Mouse (Mus musculus) forebrain, embryonic 16.5 days (tissue): ENCODE measurements around the gene Gpr162. TPM values are rescaled to one million over a fixed set of nuclear protein-coding genes. Genes with fewer than 3 reads are reported as not detected.
A peak's percentile ranks its signal among the peaks of the same experiment; 100 is the strongest.

Source experiments
- ATAC-seq: fragments of 200-750 bp; cut with Nextera tagmentation; 2 replicates; pipeline ENCODE4 v1.8.0; 2017; ENCODE audit warnings: mild to moderate bottlenecking, moderate library complexity
- H3K27ac ChIP-seq: fragments of 300-500 bp; sonication (generic); 2 replicates; pipeline ENCODE4 v1.5.1; 2014; ENCODE audit warnings: low read length, control low read depth
- H3K27me3 ChIP-seq: fragments of 300-500 bp; sonication (generic); replicated peaks from 2 replicates; pipeline ENCODE4 v1.6.1; 2014; ENCODE audit warnings: low read length; ENCODE audit not compliant: control insufficient read depth, insufficient read depth
- H3K36me3 ChIP-seq: fragments of 300-500 bp; sonication (generic); 2 replicates; pipeline ENCODE4 v1.6.1; 2014; ENCODE audit not compliant: control insufficient read depth, insufficient read depth
- H3K4me1 ChIP-seq: fragments of 300-500 bp; sonication (generic); replicated peaks from 2 replicates; pipeline ENCODE4 v1.6.1; 2014; ENCODE audit warnings: low read length; ENCODE audit not compliant: control insufficient read depth, insufficient read depth
- H3K4me2 ChIP-seq: fragments of 300-500 bp; sonication (generic); 2 replicates; pipeline ENCODE4 v1.6.1; 2014; ENCODE audit warnings: mild to moderate bottlenecking, low read length, control low read depth
- H3K4me3 ChIP-seq: fragments of 300-500 bp; sonication (generic); replicated peaks from 2 replicates; pipeline ENCODE4 v1.5.1; 2014; ENCODE audit warnings: mild to moderate bottlenecking, low read length, control low read depth
- H3K9ac ChIP-seq: fragments of 300-500 bp; sonication (generic); replicated peaks from 2 replicates; pipeline ENCODE4 v1.6.1; 2014; ENCODE audit warnings: low read depth, low read length, control low read depth
- H3K9me3 ChIP-seq: fragments of 300-500 bp; sonication (generic); 2 replicates; pipeline ENCODE4 v1.6.1; 2016; ENCODE audit warnings: low read length; ENCODE audit not compliant: control insufficient read depth
- WGBS: fragments of 180-500 bp; shearing (Covaris S2); extraction: QIAGEN DNeasy Blood & Tissue Kit; methylation state at CpG from one replicate; pipeline ENCODE4 v1.1.7; 2014; 5-methylcytosine and 5-hydroxymethylcytosine counted together
- polyA plus RNA-seq: library from polyadenylated mRNA; unstranded; fragments of >200 nt; fragmentation: Nextera tagmentation; extraction: Ambion mirVana; gene quantifications from 2 replicates; pipeline ENCODE4 v1.2.1, GENCODE M21; 2015

Gpr162 gene
- polyA plus RNA-seq, 1 experiment from 2014 or later: 28.8 TPM

DNA sequence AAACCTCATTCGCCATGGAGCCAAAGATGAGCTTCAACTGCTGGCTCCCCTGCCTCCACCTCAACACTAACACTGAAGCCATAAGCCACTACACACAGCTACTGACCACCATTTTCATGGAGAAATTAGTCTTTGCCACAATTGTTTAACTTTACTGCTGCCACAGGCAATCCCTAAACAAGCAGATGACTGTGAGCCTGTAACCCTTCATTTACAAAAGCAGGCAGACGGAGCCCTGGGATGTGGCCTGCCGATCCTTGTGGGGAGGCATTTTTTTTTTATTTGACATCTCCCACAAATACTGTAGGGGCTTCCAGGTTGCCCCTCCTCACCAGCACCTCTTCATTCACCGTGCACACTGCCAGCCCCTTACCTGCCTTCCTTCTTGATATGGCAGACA is 47.2 kb downstream of the Gpr162 start:
- H3K36me3 ChIP-seq: peaks cover 40% of the 10 kb centered on the region
- no peak for ATAC-seq

DNA sequence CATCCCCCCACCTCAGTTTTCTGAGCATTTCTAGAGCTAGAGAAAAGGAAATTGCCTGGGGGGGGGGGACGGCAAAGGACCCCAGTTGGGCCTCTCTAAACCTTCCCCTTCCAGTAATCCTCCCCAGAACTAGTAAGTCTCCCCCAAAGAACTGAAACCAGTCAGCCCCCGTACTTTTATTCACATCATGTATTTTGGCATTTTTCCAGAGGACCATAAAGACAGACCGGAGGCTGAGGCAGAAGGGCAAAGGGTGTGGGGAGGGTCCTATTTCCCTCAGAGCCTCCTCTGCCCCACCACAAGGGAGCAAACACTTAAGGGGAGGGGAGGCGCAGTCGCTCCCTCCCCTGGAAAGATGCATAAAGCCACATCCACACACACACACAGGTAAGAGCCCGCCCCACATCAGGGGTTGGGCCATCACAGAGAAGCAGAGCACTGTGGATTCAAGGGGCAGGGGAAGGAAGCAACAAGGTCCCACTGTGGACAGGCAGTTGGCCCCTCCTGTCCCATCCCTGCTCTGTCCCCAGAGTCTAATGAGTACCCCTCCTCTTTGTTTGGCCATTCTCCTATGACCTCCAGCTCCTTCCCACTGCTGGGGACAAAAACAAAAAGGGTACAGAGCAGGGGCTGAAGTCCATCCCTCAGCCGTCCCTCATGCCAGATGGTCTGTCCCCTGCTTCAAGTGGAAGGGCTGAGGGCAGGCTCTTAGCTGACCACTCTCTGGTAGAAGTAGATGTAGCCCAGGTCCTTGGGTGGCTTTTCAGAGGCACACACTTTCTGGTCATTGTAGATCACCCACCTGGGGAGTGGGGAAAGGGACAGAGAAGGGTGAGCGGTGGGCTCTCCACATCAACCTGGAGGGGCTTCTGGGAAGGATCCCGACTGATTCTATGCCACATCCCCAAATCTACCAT is 48.7 kb downstream of the Gpr162 start:
- Histone ChIP-seq H3K4me1 (peaks cover 12% of the 10 kb centered on the region), H3K9me3 (no peaks in the 10 kb centered on the region), H3K27ac (no peak overlapping the region), H3K4me3 (no peak overlapping the region), H3K4me2 (no peak overlapping the region), H3K9ac (no peak overlapping the region), H3K27me3 (no peaks in the 10 kb centered on the region), H3K36me3 (peaks cover 33% of the 10 kb centered on the region)
- no peak for ATAC-seq
- WGBS: 62% methylated on average over 9 of the region's 9 CpGs

More for the DNA sequence above, 47.2 kb downstream of the Gpr162 start:
- Histone ChIP-seq H3K9ac (no peak overlapping the region), H3K27ac (no peak overlapping the region), H3K4me1 (peaks cover 12% of the 10 kb centered on the region), H3K9me3 (no peaks in the 10 kb centered on the region), H3K27me3 (no peaks in the 10 kb centered on the region), H3K4me3 (no peak overlapping the region), H3K4me2 (no peak overlapping the region)
- 91% methylated on average over 4 of the region's 4 CpGs for WGBS

GRCm38 (mm10) chr6:124814448-124814847 is 49.3 kb downstream of the Gpr162 start:
- Histone ChIP-seq H3K4me3 (peak overlapping the region; percentile 66; the same call in 1 of the 2 replicates), H3K27me3 (no peaks in the 10 kb centered on the region), H3K4me2 (peak overlapping the region; percentile 73), H3K27ac (no peak overlapping the region), H3K4me1 (peaks cover 19% of the 10 kb centered on the region), H3K36me3 (peaks cover 27% of the 10 kb centered on the region), H3K9ac (no peak overlapping the region), H3K9me3 (no peaks in the 10 kb centered on the region)
- 39% methylated on average over 8 of the region's 8 CpGs for WGBS
- ATAC-seq: peak; percentile 33

- 0% methylated on average over 22 of the region's 22 CpGs for WGBS
- peak; percentile 89 for ATAC-seq
Measured at GRCm38 (mm10) chr6:124813933-124814332, 49.9 kb downstream of the Gpr162 start, which contains the start of gene Tpi1. Gene Tpi1, minus strand, starts transcription at chr6:124814296.

DNA sequence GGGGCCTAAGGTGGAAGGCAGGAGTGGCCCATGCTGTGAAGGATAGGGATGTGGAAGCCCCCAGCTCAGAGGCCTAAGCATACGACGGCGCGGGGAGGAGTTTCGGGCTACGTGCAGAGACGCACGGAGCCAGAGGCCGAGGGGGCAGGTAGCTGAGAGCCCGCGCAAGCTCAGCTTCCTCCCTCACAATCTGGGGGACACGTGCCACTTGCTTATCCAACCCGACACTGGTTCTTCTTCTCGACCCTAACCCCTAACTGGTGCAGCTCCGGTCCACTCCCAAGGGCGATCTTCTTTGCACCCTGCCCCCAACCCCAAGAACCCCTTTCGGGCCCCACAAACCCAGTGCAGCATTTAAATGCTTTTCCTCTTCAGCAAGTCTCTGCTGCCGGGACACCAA is 50.3 kb downstream of the Gpr162 start:
- Histone ChIP-seq H3K4me1 (peaks cover 28% of the 10 kb centered on the region), H3K36me3 (peaks cover 17% of the 10 kb centered on the region)

More at GRCm38 (mm10) chr6:124813933-124814332, 49.9 kb downstream of the Gpr162 start, which contains the start of gene Tpi1:
- peak within 1 kb of the TSS; percentile 77 for H3K27ac ChIP-seq
- no peaks in the 10 kb centered on the region for H3K9me3 ChIP-seq
- H3K4me2 ChIP-seq: peak within 1 kb of the TSS; percentile 73
- peak within 1 kb of the TSS; percentile 66 for H3K4me3 ChIP-seq
- no peaks in the 10 kb centered on the region for H3K27me3 ChIP-seq
- H3K36me3 ChIP-seq: peaks cover 21% of the 10 kb centered on the region
- peak within 1 kb of the TSS; percentile 74 for H3K9ac ChIP-seq
- H3K4me1 ChIP-seq: peaks cover 24% of the 10 kb centered on the region

GRCm38 (mm10) chr6:124812848-124813247 is 50.9 kb downstream of the Gpr162 start:
- Histone ChIP-seq H3K4me3 (peak overlapping the region; percentile 66), H3K36me3 (peaks cover 12% of the 10 kb centered on the region), H3K9ac (peak overlapping the region; percentile 74), H3K4me2 (peak overlapping the region; percentile 73), H3K27me3 (no peaks in the 10 kb centered on the region), H3K9me3 (no peaks in the 10 kb centered on the region), H3K4me1 (peaks cover 28% of the 10 kb centered on the region), H3K27ac (peak overlapping the region; percentile 77)
- no peak for ATAC-seq
- 13% methylated on average over 9 of the region's 9 CpGs for WGBS

More for the DNA sequence above, 50.3 kb downstream of the Gpr162 start:
- Histone ChIP-seq H3K27ac (peak overlapping the region; percentile 77), H3K4me2 (peak overlapping the region; percentile 73), H3K4me3 (peak overlapping the region; percentile 66), H3K27me3 (no peaks in the 10 kb centered on the region), H3K9ac (peak overlapping the region; percentile 74), H3K9me3 (no peaks in the 10 kb centered on the region)
- WGBS: 0% methylated on average over 17 of the region's 18 CpGs
- ATAC-seq: peak; percentile 74

GRCm38 (mm10) chr6:124811701-124812560 is 51.9 kb downstream of the Gpr162 start:
- H3K9me3 ChIP-seq: no peaks in the 10 kb centered on the region
- H3K4me1 ChIP-seq: peaks cover 28% of the 10 kb centered on the region
- no peak overlapping the region for H3K4me3 ChIP-seq
- no peak overlapping the region for H3K9ac ChIP-seq
- no peak for ATAC-seq
- H3K27me3 ChIP-seq: no peaks in the 10 kb centered on the region
- H3K4me2 ChIP-seq: peak overlapping the region; percentile 73
- H3K27ac ChIP-seq: no peak overlapping the region
- peaks cover 2% of the 10 kb centered on the region; the same call in 1 of the 2 replicates for H3K36me3 ChIP-seq
- 83% methylated on average over 24 of the region's 24 CpGs for WGBS

GRCm38 (mm10) chr6:124811403-124811665 is 52.4 kb downstream of the Gpr162 start:
- no peak overlapping the region for H3K4me2 ChIP-seq
- no peaks in the 10 kb centered on the region for H3K36me3 ChIP-seq
- no peak overlapping the region for H3K27ac ChIP-seq
- H3K27me3 ChIP-seq: no peaks in the 10 kb centered on the region
- no peak overlapping the region for H3K4me3 ChIP-seq
- no peak for ATAC-seq
- H3K9me3 ChIP-seq: no peaks in the 10 kb centered on the region
- WGBS: 81% methylated on average over 4 of the region's 4 CpGs
- H3K4me1 ChIP-seq: peaks cover 30% of the 10 kb centered on the region
- no peak overlapping the region for H3K9ac ChIP-seq
